Mouse (Mus musculus) G1E (cell line): ENCODE measurements around the gene Fancl.

Experiments used
- CTCF ChIP-seq: IDR thresholded peaks from 2 replicates; pipeline ENCODE4 v1.5.1; 2012; ENCODE audit warnings: low read depth, low read length, inconsistent platforms, mixed read lengths
- GATA1 ChIP-seq: IDR thresholded peaks from 2 replicates; pipeline ENCODE4 v1.6.1; 2012; ENCODE audit warnings: borderline replicate concordance, low read length, inconsistent platforms, mixed read lengths
- GATA2 ChIP-seq: IDR thresholded peaks from 2 replicates; pipeline ENCODE4 v1.6.1; 2012; ENCODE audit warnings: low read depth, low read length, inconsistent platforms, borderline replicate concordance
- POLR2AphosphoS5 ChIP-seq: IDR thresholded peaks from 2 replicates; pipeline ENCODE4 v1.6.1; 2012; ENCODE audit warnings: low read depth, low read length, inconsistent platforms; ENCODE audit not compliant: insufficient replicate concordance
- TAL1 ChIP-seq: conservative IDR thresholded peaks from 2 replicates; pipeline ENCODE4 v1.6.1; 2012; ENCODE audit warnings: low read depth, low read length, inconsistent platforms, mixed read lengths

DNA sequence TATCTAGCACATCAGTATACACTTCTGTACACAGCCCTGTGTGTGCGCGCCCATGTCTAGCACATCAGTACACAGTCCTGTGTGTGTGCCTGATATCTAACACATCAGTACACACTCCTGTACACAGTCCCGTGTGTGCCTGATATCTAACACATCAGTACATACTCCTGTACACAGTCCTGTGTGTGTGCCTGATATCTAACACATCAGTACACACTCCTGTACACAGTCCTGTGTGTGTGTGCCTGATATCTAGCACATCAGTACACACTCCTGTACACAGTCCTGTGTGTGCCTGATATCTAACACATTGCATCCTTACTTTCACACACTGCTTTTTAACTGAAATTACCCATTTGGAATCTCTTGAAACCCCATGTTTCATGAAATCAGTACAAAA lies 27.0 kb downstream of the Fancl start:
- TF ChIP-seq CTCF (no peak), GATA1 (no peak), GATA2 (no peak), TAL1 (no peak), POLR2AphosphoS5 (no peak)
